Mouse (Mus musculus) testis, postnatal 14 days (tissue): ENCODE results near the gene Srxn1.
A peak's percentile ranks its signal among the peaks of the same experiment; 100 is the strongest.
"Not testable (repeated sequence)": the region's sequence is repeated elsewhere in the genome, so short reads cannot be mapped to it uniquely, and the experiment has no call there.

Experiments
- DNase-seq: peaks from one replicate; pipeline ENCODE4 v3.0.0; 2021; ENCODE audit warnings: low spot score

Gene Srxn1

DNA sequence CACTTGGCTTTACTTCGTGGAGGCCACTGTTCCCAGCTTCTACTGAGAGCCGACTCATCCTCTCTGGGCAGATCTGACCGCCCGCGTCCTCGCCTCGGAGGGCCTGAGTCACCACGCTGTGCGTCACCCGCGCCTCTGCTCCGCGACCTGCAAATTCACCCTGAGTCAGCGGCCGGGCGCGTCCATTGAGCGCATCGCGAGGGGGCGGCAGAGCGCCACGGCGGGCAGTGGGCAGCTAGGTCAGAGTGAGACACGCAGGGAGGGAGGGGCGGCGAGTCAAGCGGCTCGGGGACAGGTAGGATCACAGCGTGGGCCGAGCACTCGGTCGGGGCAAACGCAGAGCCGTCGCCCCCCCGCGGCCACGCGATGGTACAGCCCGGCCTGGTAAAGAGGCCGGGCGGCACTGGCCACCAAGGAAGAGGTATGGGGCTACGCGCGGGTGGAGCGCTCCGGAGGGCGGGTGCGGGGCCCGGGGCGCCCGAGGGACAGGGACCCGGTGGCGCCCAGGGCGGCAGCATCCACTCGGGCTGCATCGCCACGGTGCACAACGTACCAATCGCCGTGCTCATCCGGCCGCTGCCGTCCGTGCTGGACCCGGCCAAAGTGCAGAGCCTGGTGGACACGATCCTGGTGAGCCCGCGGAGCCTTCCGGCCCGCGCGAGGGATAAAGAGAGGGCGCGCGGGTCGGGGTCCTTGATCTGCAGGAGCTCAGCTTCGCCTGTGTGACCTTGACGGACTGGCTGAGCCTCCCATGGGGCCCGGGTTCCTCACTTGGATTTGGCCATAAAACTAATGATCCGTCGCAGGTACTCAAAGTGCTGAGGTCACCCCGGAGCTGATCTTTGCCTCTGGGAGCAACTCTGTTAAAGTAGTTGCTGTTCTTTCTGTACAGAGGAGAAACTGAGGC is at the start of gene Srxn1:
TSS of gene Srxn1 (plus strand) at position 199 of the 907 bp plus-strand sequence.
- DNase-seq, result peak; percentile 78

DNA sequence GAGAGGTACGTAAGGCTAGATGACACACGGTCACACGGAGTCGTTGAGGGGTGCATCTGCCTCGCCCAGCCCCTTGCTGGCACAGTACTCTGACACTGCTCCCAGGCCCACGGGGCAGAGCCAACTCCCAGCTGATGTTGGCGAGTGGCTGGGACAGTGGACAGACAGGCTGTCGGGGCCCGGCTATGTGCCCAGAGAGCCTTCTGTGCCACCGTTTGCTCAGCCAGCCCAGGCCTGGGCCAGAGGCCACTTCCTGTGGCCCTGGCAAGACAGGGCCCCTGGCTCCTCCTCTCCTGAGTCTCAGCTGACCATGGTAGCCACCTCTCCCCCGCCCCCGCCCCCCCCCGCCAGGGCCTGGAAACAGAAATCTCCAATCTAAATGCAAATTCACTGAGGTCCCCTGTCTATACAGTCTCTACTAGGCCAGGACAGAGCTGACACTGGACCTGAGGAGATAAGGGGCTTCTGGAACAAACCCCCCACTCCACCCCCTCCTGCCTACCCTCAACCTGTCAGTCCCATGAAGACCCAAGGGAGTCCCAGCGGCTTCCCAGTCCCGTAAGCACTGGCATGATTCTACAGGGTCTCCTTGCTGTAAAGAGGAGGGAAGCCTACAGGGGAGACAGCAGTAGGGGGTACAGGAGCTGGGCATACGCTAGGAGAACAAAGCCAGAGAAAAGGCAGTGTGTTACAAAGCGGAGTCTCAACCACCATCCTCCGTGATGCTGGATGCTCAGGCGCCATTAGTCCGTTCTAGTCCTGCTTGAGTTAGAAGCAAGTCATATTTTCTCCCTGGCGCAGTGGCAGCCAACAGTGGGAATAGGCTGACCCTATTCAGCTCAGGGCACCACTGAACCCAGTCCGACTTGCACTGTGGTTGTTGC is 48.7 kb upstream of the Srxn1 start:
- DNase-seq, result no peak

DNA sequence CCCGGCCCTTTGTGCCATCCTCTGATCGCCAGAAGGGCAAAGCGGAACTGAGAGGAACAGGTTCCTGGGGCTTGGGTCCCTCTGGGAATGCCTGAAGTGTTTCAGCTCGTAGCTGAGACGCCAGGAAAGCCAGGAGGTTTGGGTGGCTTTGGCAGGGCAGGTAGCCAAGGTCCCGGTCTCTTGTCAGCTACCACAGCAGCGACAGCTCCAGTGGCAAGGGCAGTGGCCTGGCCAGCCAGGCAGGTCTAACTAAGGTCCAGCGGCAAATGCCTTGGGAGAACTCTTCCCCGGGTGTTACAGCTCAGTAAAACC is 48.1 kb upstream of the Srxn1 start:
- no peak for DNase-seq

DNA sequence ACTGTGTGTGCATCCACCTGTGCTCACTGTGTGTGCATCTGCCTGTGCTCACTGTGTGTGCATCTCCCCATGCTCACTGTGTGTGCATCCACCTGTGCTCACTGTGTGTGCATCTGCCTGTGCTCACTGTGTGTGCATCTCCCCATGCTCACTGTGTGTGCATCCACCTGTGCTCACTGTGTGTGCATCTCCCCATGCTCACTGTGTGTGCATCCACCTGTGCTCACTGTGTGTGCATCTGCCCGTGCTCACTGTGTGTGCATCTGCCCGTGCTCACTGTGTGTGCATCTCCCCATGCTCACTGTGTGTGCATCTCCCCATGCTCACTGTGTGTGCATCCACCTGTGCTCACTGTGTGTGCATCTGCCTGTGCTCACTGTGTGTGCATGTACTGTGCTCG is 42.5 kb upstream of the Srxn1 start:
- not testable (repeated sequence) for DNase-seq

DNA sequence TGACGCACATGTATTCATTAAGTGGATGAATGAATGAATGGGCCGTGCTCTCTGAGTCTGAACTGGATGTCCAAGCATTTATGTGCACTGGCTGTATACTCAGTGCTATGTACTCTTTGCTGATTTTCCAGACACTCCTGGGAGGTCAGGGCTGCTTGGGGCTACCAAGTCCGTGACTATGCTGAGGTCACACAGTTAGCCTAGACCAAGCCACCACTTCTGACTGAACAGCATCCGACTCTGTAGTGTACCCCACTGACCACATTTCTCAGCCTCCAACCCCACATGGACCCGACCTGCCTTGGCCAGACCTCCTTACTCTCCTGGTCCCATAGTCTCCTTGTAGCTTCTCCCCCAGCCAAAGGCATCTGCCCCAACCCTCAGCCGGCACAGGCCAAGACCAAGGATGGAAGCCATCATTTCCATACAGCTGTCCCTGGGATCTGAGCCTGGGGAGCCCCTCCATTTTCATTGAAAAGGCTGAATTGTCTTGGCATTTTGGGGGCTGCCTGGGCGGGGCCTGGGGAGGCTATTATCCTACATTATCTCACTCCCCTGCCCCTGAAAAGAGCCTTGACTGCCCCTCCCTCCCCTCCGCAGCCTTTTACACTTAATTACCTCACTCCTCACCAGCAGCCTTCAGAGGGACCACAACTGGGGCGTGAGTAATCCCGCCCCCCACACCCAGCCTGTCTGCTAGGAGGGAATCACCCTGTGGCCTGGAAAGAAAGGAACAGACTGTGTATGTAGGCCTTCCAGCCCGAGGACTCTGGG is 36.5 kb upstream of the Srxn1 start:
- no peak for DNase-seq

DNA sequence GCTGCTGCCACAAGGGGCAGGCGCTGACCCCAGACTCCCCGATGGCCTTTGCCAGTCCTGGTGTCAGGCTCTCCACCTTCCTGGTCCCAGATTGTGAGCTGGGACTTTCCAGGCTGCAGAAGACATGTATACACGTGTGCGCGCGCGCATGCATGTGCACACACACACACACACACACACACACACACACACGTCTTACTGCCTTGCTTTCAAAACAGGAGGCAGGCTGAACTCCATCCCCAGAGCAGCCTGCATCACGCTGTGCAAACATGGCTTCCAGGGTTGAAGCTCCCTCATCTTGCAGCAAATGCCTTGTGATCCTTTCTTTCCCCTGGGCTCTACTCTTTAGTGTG is 35.9 kb upstream of the Srxn1 start:
- no peak for DNase-seq

DNA sequence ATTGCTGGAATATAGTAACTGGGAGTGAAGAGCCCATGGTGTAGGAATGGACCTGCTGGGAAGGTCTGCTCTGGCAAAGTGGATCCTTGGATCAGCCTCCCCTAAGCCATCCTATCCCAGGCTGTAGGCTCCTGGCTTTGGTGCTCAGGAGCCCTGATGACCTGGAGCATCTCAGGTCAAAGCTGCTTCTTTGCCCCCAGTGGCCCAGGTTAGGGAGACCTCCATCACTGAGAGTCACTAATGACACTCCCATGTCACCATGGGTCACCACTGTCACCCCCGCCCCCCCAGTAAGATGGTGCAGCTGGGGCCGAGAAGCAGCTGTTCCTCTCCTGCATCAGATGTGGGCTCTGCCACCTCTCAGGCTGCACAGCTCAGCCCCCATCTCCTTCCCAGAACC is 35.4 kb upstream of the Srxn1 start:
- no peak for DNase-seq

DNA sequence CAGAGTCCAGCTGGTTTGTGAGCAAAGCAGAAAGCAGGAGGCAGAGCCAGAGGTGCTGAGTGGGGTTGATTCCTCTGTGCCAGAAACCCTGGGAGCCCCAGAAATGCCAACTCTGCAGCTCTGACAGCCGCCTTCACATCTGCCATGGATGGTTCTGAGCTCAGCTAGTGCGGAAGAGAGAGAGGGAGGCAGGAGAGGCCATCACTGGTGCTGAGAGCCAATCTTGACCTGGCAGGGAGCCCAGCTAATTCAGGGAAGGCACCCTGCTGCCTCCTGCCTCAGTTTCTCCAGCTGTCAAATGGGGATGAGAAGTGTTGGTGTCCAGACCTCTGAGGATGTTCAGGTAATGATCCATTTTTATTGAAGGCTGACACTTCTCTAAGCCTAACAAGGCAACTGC is 30.8 kb upstream of the Srxn1 start:
- DNase-seq, result no peak

DNA sequence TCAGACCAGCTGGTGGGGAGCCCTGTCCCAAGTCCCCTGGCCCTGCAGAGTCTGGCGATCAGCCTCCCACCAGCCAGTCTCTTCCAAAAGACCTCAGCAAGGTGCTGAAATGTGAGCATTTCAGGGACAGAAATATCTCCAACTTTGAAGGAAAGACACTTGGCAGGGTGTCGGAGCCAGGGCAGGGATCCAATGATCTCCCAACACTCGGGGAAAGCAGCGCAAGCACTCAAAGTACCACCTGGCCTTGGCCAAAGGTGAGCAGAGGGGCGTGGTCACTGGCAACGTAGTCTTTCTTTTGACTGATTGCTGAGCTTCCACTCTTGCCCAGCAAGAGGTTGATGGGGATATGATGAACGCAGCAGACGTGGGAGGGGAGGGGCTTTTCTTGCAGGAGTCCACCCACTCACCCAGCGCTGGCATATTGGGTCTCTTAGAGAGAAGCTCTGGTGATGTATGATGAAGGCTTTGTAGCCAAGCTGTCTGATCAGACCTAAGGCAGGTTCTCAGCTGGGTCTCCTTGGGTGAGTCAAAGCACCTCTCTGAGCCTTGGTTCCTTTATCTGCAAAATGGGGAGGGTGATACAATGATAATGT is 29.9 kb upstream of the Srxn1 start:
- no peak for DNase-seq

DNA sequence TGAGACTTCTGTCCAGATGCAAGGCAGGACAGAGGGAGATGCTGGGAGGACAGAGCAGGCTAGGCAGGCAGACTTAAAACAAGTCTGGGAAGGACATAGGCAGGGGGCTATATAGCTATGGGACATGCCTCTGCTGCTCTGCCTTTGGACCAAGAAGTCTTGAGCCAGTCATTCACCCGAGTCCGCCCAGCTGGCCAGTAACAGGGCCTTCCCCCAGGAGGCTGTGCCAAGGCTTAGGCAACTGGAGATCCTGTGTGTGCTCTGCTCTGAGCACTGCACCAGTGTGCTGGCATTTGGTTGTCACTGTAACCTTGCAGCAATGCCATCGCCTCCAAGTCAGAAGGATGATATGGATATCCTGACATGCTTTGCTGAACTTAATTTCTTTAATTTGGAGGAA is 28.0 kb upstream of the Srxn1 start:
- no peak for DNase-seq

DNA sequence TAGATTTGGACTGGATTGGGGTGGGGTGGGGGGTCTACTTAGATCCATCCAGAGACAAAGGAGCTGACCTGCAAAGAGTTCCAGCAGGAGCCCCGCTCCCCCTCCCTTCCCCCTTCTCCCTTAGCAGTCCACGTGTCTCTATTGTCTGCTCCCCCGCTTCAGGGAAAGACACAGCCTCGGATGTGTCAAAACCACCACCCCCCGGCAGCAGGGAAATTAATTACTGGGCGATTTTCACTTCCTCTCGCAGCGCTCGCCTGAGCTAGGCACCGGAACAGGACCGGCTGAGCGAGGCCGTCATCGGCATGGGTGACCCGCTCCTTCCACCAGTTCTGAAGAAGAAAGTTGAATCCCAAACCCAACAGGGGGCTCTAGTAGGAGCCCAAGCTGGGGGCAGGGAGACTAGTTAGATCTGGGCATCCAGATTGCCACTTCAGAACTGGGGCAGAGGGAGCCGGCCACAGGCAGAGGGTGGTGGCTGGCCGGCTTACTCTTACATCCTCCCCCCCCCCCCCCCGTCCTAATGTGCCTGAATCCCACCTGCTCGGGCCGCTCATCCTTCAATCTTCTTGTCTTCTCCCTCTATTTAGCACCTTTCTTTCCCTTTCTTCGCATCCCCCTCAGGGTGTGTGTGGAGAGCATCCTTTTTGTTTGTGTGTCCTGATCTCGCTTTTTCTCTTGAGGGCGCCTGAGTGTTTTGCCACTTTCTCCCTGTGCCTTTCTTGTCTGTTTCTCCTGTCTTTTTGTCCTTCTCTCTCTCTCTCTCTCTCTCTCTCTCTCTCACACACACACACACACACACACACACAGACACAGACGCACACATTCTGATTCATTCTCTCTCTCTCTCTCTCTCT is 24.4 kb upstream of the Srxn1 start, which contains the start of gene Scrt2:
TSS of gene Scrt2 (plus strand) at position 845 of the 857 bp plus-strand sequence.
- DNase-seq, result no peak

DNA sequence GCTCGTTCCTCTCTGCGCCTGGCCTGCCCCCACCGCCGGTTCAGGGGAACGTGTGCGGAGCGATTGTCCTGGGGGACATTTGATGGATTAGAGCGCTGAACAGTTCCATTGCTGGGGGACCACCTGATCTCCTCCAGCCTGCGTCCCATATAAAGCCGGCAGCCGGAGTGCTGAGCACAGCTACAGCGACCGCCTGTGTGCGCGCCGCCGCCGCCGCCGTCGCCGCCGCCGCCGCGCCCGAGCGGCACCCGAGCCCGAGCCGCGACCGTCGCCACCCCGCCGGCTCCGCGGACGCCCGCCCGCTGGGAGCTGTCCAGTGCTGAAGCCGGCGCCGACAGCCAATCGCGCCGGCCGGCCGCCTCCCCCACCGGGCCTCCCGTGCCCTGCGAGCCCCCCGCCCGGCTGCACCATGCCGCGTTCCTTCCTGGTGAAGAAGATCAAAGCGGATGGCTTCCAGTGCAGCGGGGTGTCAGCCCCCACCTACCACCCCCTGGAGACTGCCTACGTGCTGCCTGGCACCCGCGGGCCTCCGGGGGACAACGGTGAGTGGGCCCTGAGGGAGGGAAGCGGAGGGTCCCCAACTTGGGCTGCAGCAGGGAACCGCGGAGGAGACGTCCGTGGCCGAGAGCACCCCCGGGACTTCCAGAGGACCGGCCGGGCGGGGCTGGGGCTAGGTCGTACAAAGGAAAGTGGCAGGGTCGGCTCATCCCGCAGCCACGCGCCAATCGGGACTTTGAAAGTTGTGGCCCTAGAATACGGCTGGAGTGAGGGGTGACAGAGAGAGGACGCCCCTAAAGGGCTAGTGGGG is 23.5 kb upstream of the Srxn1 start:
- peak; percentile 62 for DNase-seq

DNA sequence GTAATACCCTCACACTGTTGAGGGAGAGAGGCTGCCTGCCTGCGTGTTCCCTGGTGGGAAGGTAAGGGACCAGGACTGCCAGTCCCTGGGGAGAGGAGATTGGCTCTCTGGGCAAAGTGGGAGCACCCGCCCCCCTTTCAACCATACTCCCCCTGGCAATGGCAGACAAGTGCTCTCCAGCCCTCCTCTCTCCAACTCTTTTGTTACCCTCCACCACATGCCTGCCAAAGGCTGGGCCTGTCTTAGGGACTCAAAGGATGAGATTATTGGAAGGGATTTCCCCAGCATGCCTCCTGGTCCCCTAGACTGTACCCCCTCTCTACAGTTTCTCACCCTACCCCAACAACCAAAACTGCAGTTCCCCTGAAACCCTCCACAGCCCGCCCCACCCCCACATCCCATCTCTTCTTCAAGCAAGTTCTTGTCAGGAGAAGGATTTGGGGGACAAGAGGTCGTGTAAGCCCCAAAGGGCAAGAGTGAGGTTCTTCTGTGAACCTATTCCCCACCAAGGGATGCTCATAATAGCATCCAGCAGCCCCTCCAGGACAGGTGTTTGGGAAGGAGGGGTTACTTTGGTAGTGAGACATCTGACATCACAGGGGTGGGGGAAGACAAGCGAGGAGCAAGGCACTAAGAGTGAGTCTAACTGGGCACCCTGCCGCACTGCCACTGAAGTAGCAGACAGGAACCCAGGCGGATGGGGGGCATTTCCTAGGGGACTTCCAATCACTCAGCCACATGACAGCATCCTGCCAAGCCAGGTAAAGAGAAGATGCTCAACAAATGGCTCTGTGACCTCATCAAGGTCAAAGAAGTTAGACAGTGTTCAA is 22.6 kb upstream of the Srxn1 start:
- DNase-seq, result no peak

DNA sequence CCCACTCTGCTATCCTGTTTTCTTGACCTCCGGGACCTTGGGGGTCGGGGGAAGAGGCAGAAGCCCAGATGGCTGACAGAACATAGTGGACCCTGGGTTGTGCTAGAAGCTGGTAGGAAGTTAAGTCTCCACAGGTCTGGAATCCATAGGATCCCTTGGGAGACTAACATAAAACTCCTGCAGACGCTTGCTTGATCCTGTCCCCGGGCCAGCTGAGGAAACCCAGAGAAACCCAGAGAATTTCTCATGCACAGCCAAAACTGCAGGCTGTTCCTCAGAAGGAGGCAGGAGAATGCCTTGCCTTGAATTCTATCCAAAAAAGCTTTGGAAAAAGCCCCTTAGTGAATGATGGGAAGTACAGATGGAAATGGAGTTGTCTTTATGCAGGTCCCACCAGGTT is 21.9 kb upstream of the Srxn1 start:
- DNase-seq, result no peak

DNA sequence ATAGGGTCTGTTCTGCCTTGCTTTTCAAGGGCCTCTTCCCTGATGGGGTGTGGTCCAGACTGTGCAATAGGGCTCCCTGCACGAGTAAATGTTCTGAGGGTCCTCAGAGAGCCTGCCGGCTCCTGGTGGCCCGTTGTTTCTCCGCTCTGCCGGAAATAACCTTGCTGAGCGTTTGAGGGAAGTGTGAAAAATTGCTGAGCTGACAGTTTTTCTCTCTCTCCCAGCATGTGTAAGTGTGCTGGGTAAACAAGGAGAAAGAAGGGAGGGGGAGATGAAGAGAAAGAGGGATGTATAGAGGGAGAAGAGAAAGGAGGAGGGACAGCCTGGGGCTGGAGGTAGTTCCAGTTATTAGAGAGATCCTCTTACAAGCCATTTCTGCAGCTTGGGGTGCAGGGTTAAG is 21.0 kb upstream of the Srxn1 start:
- no peak for DNase-seq

DNA sequence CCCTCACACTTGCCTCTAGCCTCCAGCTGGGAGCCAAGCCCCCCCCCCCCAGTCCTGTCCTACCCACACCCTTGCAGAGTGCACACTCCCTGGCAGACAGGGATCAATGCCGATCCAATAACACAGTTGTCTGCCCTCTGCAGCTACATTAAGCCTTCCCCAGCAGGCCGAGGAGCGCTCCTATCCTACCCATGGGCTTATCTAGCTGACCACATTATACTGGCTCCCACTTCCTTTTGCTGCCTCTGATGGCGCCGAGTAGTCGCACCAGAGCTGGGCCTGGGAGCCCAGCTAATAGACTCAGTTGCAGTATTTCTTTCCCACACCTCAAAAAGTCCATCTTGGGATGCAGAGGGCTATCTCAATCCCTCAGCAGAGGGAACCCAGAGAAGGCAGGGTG is 19.9 kb upstream of the Srxn1 start:
- DNase-seq, result no peak

DNA sequence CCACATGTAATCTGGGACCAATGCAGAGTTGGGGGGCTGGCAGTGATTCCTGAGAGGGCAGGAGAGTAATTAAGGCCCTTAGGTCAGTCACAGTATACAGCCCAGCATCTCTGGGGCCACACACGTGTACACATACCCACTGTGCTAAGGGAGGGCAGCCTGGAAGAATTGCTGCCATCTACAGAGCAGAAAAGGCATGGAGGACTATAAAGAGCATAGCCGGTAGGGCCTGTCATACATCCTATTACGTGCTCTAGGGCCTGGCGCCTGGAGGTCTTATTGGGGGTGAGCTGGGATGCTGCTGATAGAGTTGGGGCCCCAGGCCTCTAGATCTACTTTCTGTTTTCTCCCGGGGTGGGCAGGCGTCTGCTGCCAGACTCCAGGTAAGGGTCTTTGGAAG is 18.9 kb upstream of the Srxn1 start:
- DNase-seq, result no peak

DNA sequence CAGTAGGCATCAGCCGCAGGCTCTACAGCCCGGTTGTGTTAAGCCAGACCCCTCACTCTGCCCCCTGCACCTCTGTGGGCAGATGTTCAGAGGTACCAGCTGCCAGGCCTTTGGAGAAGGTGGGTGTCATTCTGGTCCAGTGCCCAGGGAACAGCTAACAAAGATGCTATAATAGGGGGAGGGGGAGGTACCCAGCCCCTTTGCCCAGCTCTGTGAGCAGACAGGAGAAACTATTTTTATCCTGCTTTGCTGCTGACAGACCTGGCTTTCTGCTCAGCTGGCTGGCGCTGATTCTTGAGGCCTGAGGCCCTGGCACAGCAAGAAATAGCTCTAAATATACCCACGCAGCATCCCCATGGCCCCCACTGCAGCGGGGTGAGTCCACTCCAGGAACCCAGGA is 18.2 kb upstream of the Srxn1 start:
- DNase-seq, result no peak

DNA sequence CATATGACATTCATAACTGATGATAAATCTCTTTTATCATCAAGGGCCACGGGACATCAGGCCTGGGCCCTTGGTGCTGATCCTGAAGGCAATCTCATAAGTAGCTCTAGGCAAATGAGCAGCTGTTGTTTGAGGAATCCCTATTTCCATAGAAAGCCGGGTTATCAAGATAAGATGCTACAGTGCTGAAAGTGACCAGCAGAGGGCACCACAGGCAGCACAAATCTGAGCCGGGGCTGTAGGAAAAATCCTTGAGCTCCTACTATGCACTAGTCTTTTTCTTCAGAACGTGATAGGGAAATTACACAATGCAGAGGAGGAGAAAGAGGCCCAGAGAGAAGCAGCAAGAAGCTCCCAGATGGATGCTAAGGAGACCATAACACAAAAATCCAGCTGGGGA is 16.2 kb upstream of the Srxn1 start:
- no peak for DNase-seq
